Mouse (Mus musculus) neural tube, embryonic 13.5 days (tissue): Measurements from ENCODE around the gene Gpr108. TPM values are rescaled to one million over a fixed set of nuclear protein-coding genes. Genes with fewer than 3 reads are reported as not detected.
"Not testable (repeated sequence)": the region's sequence is repeated elsewhere in the genome, so short reads cannot be mapped to it uniquely, and the experiment has no call there.

ENCODE experiments used
- ATAC-seq: fragments of 200-750 bp; cut with Nextera tagmentation; 2 replicates; pipeline ENCODE4 v1.8.0; 2017; ENCODE audit warnings: low read depth, mild to moderate bottlenecking, moderate TSS enrichment, moderate library complexity
- H3K27ac ChIP-seq: fragments of 300-500 bp; sonication (generic); replicated peaks from 2 replicates; pipeline ENCODE4 v1.5.1; 2015; ENCODE audit warnings: moderate library complexity, mild to moderate bottlenecking, inconsistent platforms
- H3K27me3 ChIP-seq: fragments of 300-500 bp; sonication (generic); 2 replicates; pipeline ENCODE4 v1.6.1; 2015; ENCODE audit warnings: mild to moderate bottlenecking, inconsistent platforms
- H3K36me3 ChIP-seq: fragments of 300-500 bp; sonication (generic); 2 replicates; pipeline ENCODE4 v1.6.1; 2015; ENCODE audit warnings: mild to moderate bottlenecking, inconsistent platforms
- H3K4me1 ChIP-seq: fragments of 300-500 bp; sonication (generic); replicated peaks from 2 replicates; pipeline ENCODE4 v1.6.1; 2015; ENCODE audit warnings: inconsistent platforms
- H3K4me2 ChIP-seq: fragments of 300-500 bp; sonication (generic); 2 replicates; pipeline ENCODE4 v1.6.1; 2015; ENCODE audit warnings: inconsistent platforms, mild to moderate bottlenecking, moderate library complexity
- H3K4me3 ChIP-seq: fragments of 300-500 bp; sonication (generic); 2 replicates; pipeline ENCODE4 v1.5.1; 2015; ENCODE audit warnings: mild to moderate bottlenecking, inconsistent platforms
- H3K9ac ChIP-seq: fragments of 300-500 bp; sonication (generic); 2 replicates; pipeline ENCODE4 v1.6.1; 2015; ENCODE audit warnings: moderate library complexity, mild to moderate bottlenecking, inconsistent platforms
- H3K9me3 ChIP-seq: fragments of 300-500 bp; sonication (generic); 2 replicates; pipeline ENCODE4 v1.6.1; 2016; ENCODE audit warnings: inconsistent platforms
- WGBS: fragments of 180-500 bp; shearing (Covaris S2); methylation state at CpG from one replicate; pipeline ENCODE4 v1.1.7; 2015; 5-methylcytosine and 5-hydroxymethylcytosine counted together
- polyA plus RNA-seq: library from polyadenylated mRNA; unstranded; fragments of >200 nt; fragmentation: Nextera tagmentation; extraction: Ambion mirVana; gene quantifications from 2 replicates; pipeline ENCODE4 v1.2.1, GENCODE M21; 2015

The Gpr108 gene
- polyA plus RNA-seq, 1 experiment from 2014 or later: 24.8 TPM

DNA sequence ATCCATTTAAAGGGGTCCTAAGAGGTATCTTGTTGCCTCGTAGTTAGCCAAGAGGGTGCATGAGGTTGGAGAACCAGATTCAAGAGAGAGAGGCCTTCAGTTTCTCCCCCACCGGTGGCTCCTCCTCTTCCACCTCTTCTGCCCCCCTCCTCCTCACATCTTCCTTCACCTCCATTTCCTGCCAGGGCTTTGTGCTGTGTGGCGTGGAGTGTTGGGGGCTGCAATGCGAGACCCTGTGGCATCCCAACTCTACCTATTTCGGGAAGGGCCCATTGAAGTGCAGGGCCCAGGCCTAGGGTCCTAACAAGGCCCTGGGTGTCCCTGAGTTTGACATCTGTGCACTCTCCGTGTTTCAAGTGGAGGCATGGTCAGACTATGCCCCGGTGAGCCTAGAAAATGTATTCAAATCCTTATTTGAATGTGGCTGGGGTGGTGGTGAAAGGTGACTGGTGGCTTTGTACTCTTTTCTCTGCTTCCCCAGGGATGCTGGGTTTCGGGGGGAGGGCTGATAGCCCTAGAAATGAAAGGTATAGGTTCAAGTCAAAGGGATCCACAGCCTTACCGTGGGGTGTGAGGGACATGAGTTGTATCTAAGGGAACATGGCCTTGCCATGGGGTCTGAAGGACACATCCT, 31.5 kb upstream of the Gpr108 start:
- Histone ChIP-seq H3K4me1 (peaks cover 24% of the 10 kb centered on the region), H3K9ac (no peak overlapping the region), H3K27me3 (peaks cover 24% of the 10 kb centered on the region), H3K9me3 (no peaks in the 10 kb centered on the region), H3K4me2 (no peak overlapping the region), H3K27ac (no peak overlapping the region), H3K36me3 (no peaks in the 10 kb centered on the region), H3K4me3 (no peak overlapping the region)
- WGBS: 68% methylated on average over 9 of the region's 9 CpGs
- no peak for ATAC-seq

DNA sequence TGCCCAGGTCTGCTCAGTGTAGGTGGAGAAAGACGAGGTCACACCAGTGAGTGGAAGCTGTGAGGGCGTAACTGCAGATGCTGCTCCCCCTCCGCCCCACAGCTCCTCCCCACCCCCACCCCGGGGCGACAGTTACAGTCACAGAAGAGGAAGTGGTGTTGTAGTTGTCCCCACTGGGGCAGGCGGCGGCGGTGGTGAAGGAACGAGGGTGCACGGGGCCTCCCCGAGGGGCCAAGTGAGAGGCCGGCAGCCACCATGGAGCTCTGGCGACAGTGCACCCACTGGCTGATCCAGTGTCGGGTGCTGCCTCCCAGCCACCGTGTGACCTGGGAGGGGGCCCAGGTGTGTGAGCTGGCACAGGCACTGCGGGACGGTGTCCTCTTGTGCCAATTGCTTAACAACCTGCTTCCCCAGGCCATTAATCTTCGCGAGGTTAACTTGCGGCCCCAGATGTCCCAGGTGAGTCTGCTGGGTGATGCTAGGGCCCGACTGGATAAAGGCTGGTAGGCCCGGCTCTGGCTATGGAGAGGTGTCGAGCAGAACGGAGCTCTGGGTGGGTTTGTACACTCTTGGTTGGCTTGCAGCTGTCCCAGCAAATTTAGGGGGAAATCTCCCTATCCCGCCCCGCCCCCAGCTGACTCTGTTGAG, 30.8 kb upstream of the Gpr108 start, which contains the start of gene Vav1:
Vav1 (plus strand) TSS at position 158 of the 648 bp plus-strand sequence.
- WGBS: 66% methylated on average over 26 of the region's 26 CpGs
- no peaks in the 10 kb centered on the region for H3K36me3 ChIP-seq
- no peak within 1 kb of the TSS for H3K4me3 ChIP-seq
- H3K9ac ChIP-seq: no peak within 1 kb of the TSS
- ATAC-seq: no peak
- peaks cover 30% of the 10 kb centered on the region for H3K27me3 ChIP-seq
- H3K4me1 ChIP-seq: peaks cover 25% of the 10 kb centered on the region
- no peaks in the 10 kb centered on the region for H3K9me3 ChIP-seq
- no peak within 1 kb of the TSS for H3K4me2 ChIP-seq
- H3K27ac ChIP-seq: no peak within 1 kb of the TSS

DNA sequence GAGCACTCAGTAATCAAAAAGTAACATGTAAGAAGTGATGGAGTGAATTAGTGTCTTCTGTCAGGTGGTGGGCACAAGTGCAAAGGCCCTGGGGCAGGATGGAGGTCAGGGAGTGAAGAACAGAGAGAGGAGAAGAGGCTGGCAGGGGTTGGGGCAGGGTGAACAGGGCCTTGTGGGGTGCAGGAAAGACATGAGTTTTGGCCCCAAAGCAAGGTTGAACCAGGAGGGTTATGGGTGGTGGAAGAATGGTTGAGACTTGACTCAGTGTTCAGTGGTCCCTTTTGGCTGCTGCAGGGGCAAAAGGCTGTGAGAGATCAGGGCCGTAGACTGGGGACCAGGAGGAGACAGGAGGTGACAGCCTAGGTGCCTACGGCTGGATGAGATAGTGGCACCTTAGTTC, 30.3 kb upstream of the Gpr108 start:
- 90% methylated on average over 2 of the region's 2 CpGs for WGBS
- Histone ChIP-seq H3K27ac (no peak overlapping the region), H3K4me1 (peaks cover 25% of the 10 kb centered on the region)

DNA sequence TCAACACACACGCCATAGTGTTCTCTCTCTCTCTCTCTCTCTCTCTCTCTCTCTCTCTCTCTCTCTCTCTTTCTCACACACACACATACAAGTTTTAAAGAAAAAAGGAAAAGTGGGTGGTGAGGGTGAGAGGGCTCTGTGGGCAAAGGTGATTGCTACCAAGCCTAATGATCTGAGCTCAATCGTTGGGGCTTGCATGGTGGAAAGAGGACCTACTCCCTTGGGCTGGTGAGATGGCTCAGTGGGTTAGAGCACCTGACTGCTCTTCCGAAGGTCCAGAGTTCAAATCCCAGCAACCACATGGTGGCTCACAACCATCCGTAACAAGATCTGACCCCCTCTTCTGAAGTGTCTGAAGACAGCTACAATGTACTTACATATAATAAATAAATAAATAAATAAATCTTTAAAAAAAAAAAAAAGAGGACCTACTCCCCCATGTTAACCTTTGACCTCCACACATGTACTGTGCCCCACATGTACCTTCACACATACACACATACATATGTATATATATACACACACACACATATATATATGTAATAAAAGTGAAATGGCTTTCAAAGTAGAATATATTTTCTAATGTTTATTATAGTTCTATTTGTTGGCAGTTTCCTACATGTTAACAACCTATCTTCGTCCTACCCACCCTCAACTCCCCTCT, 29.5 kb upstream of the Gpr108 start:
- 84% methylated on average over 5 of the region's 5 CpGs for WGBS
- ATAC-seq: not testable (repeated sequence)

More for the DNA sequence above, 30.3 kb upstream of the Gpr108 start:
- no peaks in the 10 kb centered on the region for H3K36me3 ChIP-seq
- peaks cover 35% of the 10 kb centered on the region for H3K27me3 ChIP-seq
- no peaks in the 10 kb centered on the region for H3K9me3 ChIP-seq
- no peak for ATAC-seq
- no peak overlapping the region for H3K4me2 ChIP-seq
- no peak overlapping the region for H3K9ac ChIP-seq
- H3K4me3 ChIP-seq: no peak overlapping the region

DNA sequence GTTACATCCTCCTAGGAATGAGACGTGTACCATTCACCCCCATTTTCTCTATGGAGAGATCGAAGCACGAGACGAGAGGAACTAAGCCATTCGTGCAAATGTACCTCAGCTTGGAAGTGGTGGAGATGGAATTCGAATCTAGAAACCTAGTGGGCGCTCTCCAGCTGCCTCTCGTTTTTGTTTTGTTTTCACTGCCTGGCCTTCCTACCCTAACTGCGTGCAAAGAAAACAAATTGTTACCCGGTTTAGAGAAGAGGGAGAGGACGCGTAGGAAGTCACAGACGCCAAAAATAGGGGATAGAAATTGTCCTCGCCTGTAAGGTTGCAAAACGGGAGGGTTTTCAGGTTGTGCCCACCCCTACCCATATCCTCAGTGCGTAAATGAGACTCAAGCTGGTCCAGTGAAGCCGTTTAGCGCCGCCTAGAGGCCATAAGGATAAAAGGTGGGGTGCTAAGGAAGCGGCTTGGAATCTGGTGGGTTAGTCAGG, 28.4 kb upstream of the Gpr108 start:
- peak; percentile 85 for ATAC-seq
- Histone ChIP-seq H3K9ac (peak overlapping the region; percentile 64), H3K4me3 (peak overlapping the region; percentile 44), H3K27me3 (peaks cover 53% of the 10 kb centered on the region), H3K9me3 (no peaks in the 10 kb centered on the region), H3K27ac (no peak overlapping the region), H3K4me1 (peaks cover 25% of the 10 kb centered on the region), H3K36me3 (no peaks in the 10 kb centered on the region), H3K4me2 (peak overlapping the region; percentile 64)
- WGBS: under 1% methylated on average over 20 of the region's 20 CpGs

More for the DNA sequence above, 29.5 kb upstream of the Gpr108 start:
- not testable (repeated sequence) for H3K9ac ChIP-seq, H3K27ac ChIP-seq, H3K36me3 ChIP-seq, H3K4me2 ChIP-seq, H3K4me3 ChIP-seq, H3K9me3 ChIP-seq
- H3K27me3 ChIP-seq: peaks cover 43% of the 10 kb centered on the region
- peaks cover 25% of the 10 kb centered on the region for H3K4me1 ChIP-seq

DNA sequence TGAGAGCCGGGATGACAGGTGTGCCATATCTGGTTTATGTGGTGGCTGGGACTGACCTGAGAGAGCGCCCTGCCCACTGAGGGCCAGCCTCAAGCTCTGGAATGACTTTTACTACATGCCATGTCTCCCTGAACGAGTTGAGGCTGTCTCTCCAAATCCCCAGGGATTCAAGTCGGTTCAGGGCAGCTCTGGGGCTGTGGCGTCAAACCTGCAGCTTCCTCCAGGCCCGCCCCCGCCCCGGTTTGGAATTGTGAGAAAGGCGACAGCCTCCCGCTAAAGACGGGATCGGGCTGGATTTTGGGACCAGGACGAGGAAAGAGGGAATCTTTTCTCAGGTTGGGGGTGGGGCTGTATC, 27.7 kb upstream of the Gpr108 start:
- ATAC-seq: peak; percentile 19; the same call in 1 of the 2 replicates
- H3K9me3 ChIP-seq: no peaks in the 10 kb centered on the region
- H3K4me3 ChIP-seq: peak overlapping the region; percentile 44
- H3K36me3 ChIP-seq: no peaks in the 10 kb centered on the region
- peaks cover 55% of the 10 kb centered on the region for H3K27me3 ChIP-seq
- H3K4me2 ChIP-seq: peak overlapping the region; percentile 64
- 3% methylated on average over 13 of the region's 13 CpGs for WGBS
- H3K9ac ChIP-seq: peak overlapping the region; percentile 64
- no peak overlapping the region for H3K27ac ChIP-seq
- peaks cover 25% of the 10 kb centered on the region for H3K4me1 ChIP-seq

DNA sequence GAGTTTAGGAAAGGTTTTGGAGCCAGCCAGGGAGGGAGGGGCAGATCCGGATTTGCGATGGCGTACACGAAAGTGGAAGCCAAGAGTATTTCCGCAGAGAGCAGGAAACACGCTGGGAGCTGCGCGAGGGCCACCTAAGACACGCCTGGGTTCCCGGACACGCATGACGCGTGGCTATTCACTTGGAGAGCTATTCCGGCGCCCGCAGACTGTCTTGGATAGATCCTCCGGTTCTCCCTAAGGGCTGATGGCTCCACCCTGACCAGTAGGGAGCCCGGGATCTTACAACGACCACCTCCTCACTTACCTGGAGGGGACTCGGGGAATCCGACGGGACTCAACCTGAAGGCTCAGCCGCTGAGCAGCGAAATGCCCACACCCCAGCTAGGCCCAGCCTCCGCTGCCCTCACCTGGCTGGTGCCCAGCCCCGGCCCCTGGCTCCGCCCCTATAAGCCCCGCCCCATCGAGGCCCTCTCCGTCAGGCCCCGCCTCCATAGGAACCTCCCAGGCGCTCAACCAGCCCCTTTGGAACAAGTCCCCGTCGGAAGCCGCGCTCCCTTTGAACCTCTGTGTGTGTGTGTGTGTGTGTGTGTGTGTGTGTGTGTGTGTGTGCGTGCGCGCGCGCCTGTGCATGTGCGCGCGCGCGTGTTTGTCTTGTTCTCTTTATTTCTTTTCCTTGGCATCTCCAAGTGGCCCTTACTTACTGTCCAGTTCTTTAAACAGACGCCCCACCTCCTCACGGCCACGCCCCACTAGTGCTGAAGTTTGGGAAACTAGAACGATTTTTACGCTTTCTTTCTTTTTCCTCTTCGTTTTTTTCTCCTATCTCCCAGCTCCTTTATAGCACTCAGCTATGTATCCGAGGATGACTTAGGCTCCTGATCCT, 27.1 kb upstream of the Gpr108 start:
- Histone ChIP-seq H3K36me3 (no peaks in the 10 kb centered on the region), H3K27me3 (peaks cover 55% of the 10 kb centered on the region), H3K9me3 (no peaks in the 10 kb centered on the region), H3K27ac (no peak overlapping the region), H3K4me1 (peaks cover 25% of the 10 kb centered on the region), H3K4me3 (peak overlapping the region; percentile 44), H3K4me2 (peak overlapping the region; percentile 64), H3K9ac (peak overlapping the region; percentile 64)
- under 1% methylated on average over 43 of the region's 53 CpGs for WGBS
- peak; percentile 58 for ATAC-seq

DNA sequence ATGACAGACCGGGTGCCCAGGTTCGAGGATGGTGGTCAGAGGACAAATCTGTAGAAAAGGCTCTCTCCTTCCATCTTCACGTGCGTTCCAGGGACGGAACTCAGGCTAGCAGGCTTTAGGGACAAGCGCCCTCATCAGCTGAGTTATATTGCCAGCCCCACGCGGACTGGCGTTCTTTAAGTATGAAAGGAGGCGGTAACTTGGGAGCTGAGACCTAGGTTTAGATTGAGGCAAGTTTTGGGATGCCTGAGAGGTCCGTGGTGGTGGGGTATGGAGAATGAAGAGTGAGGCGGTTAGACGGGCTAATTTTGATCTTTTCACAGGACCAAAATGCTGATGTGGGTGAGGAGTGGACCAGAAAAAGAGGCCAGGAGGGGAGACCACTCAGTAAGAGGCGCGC, 26.4 kb upstream of the Gpr108 start:
- 5% methylated on average over 15 of the region's 15 CpGs for WGBS
- Histone ChIP-seq H3K4me2 (peak overlapping the region; percentile 64), H3K9ac (peak overlapping the region; percentile 64), H3K4me3 (peak overlapping the region; percentile 44), H3K36me3 (no peaks in the 10 kb centered on the region), H3K27ac (no peak overlapping the region), H3K27me3 (peaks cover 55% of the 10 kb centered on the region), H3K9me3 (no peaks in the 10 kb centered on the region), H3K4me1 (peaks cover 25% of the 10 kb centered on the region)
- no peak for ATAC-seq

DNA sequence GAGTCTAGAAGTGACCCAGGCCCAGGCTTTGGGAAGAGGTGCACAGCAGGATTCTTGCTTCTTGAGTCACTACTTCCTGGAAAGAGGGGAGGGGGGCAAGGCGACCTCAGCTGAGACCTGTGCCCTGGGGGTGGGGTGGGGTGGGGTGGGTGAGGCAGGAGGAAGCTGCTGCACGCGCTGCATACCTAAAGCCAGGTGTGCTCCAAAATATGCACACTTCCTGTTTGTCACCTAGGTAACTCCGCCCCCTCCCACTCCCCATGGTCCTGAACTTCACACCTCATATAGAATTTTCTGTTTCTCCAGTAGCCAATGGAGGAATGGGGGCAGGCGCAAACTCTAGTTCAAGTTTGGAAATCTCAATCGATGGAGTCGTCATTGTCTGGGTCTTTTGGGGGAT, 25.6 kb upstream of the Gpr108 start:
- Histone ChIP-seq H3K27ac (no peak overlapping the region), H3K9me3 (no peaks in the 10 kb centered on the region), H3K4me2 (no peak overlapping the region), H3K27me3 (peaks cover 49% of the 10 kb centered on the region), H3K4me1 (peaks cover 25% of the 10 kb centered on the region), H3K36me3 (no peaks in the 10 kb centered on the region), H3K4me3 (no peak overlapping the region), H3K9ac (no peak overlapping the region)
- ATAC-seq: no peak
- WGBS: 39% methylated on average over 7 of the region's 7 CpGs

DNA sequence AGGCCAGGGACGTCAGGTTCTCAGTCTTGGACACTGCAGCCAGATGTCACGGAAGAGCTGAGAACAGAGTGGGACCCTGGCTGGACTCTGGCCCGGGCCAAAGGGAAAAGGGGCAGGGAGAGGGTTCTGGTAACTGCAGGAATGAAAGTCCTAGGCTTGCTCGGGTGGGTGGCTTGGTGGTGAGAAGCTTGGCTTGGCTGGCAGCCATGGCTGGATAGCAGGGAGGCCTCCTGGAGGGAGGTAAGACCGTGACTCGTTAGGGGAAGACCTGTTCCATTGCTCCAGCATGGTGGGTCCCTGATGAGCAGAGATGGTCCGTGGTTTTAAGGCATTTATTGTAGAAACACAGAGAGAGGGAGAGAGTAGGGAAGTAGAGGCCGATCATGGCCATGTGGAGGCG, 23.1 kb upstream of the Gpr108 start:
- H3K4me1 ChIP-seq: peaks cover 16% of the 10 kb centered on the region
- 66% methylated on average over 9 of the region's 9 CpGs for WGBS
- no peak overlapping the region for H3K27ac ChIP-seq
- ATAC-seq: no peak
- H3K9me3 ChIP-seq: no peaks in the 10 kb centered on the region
- H3K36me3 ChIP-seq: no peaks in the 10 kb centered on the region
- H3K9ac ChIP-seq: no peak overlapping the region
- no peak overlapping the region for H3K4me3 ChIP-seq
- H3K4me2 ChIP-seq: no peak overlapping the region
- peaks cover 47% of the 10 kb centered on the region for H3K27me3 ChIP-seq

DNA sequence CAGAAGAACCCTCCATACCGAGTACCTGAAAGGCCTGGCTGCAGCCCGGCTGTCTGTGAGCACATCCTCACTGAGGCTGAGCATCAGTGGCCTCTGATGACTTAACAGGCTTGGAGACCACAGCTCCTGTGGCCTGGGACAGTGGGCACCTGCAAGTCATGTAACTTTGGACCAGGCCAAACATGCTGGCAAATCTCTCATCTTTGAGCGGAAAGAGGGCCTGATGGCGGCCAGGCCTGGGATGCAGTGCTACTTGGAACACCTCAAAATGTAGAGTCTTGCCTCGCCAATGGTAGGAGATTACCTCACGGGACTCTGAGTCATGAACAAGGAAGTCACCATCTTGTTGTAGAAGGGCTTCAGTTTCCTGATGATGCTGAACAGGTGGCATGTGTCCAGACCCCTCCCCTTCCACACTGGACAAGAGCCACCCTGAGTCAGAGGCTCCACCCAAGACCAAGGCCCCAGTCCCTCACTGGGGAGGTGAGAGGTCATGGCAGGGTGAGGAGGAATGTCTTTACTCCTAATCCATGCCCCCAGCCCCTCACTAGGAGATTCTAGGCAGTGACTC, 19.4 kb upstream of the Gpr108 start:
- ATAC-seq: no peak
- no peaks in the 10 kb centered on the region for H3K4me1 ChIP-seq
- H3K36me3 ChIP-seq: peaks cover 9% of the 10 kb centered on the region
- no peak overlapping the region for H3K4me2 ChIP-seq
- no peak overlapping the region for H3K4me3 ChIP-seq
- H3K9me3 ChIP-seq: no peaks in the 10 kb centered on the region
- no peak overlapping the region for H3K9ac ChIP-seq
- WGBS: 87% methylated on average over 6 of the region's 6 CpGs
- H3K27ac ChIP-seq: no peak overlapping the region
- peaks cover 10% of the 10 kb centered on the region for H3K27me3 ChIP-seq
